Comparison of ENCODE assay signal across 12 mouse cellular contexts in the genomic region with DNA sequence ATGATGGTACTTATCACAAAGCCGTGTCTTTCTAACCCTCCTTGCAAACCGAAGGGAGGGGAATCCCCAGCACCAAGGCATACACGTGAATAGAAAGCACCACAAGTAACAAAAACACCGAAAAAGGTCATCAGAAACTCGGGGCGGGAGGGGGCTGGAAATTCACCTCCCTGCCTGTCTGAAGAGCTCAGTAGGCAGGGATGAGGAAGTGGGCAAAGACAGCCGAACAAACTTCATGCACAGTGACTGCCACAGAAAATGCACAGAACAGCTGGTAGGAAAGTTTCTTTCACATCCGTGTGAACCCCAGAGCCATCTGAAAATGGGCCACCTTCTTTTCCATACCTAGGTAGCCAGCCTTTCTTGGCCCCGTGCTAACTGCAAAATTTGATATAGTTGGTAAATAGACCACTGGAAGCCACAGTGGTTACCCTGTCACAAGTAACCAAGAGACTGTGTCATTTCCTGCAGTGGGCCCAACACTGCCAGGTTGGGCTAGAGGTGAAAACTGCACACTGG.
DNase-seq lines count a peak whose midpoint lies in the region; ATAC-seq lines count a peak whose summit lies in the region.
"Had no signal": no experiment of that assay in that cellular context is flagged by ENCODE, and none has a peak within 500 bp of the region (broad histone marks: within the 10 kb centered on the region; RNA-seq: fewer than 3 reads in every experiment).

No protein-coding gene starts in this region.

- H3K27me3 ChIP-seq in midbrain, embryonic 10.5 days (ENCODE audit: low read depth, poor library complexity, severe bottlenecking): no peaks in the 10 kb centered on the region
- H3K27me3 ChIP-seq in midbrain, embryonic 13.5 days: no peaks in the 10 kb centered on the region
- H3K27me3 ChIP-seq: embryonic facial prominence, embryonic 13.5 days; heart, embryonic 15.5 days; limb, embryonic 15.5 days had no signal

- H3K9ac ChIP-seq in midbrain, embryonic 13.5 days (replicated peaks): no peak overlapping the region
- H3K9ac ChIP-seq: embryonic facial prominence, embryonic 13.5 days; heart, embryonic 15.5 days; limb, embryonic 15.5 days had no signal

- no peaks in the 10 kb centered on the region for H3K9me3 ChIP-seq in midbrain, embryonic 10.5 days (replicated peaks)
- H3K9me3 ChIP-seq in midbrain, embryonic 13.5 days: no peaks in the 10 kb centered on the region
- H3K9me3 ChIP-seq: embryonic facial prominence, embryonic 13.5 days; heart, embryonic 15.5 days; limb, embryonic 15.5 days had no signal

- H3K4me2 ChIP-seq in midbrain, embryonic 13.5 days (replicated peaks): no peak overlapping the region
- H3K4me2 ChIP-seq: embryonic facial prominence, embryonic 13.5 days; heart, embryonic 15.5 days; limb, embryonic 15.5 days had no signal

- ATAC-seq in midbrain, embryonic 13.5 days: no peak
- ATAC-seq in hematopoietic stem cell, adult 5-6 weeks (replicated peaks in 1 of 2; ENCODE audit: insufficient read depth in 1 of 2, low FRiP score in 2 of 2, low TSS enrichment in 1 of 2, low read depth in 1 of 2, poor library complexity in 2 of 2, severe bottlenecking in 2 of 2): peak; percentile 87 to 88

- no peak overlapping the region for H3K4me3 ChIP-seq in midbrain, embryonic 10.5 days
- H3K4me3 ChIP-seq in midbrain, embryonic 13.5 days (replicated peaks): no peak overlapping the region
- H3K4me3 ChIP-seq: embryonic facial prominence, embryonic 13.5 days; heart, embryonic 15.5 days; limb, embryonic 15.5 days had no signal

- H3K27ac ChIP-seq in midbrain, embryonic 10.5 days (replicated peaks): peak overlapping the region; percentile 73
- no peak overlapping the region for H3K27ac ChIP-seq in midbrain, embryonic 13.5 days
- H3K27ac ChIP-seq: heart, embryonic 15.5 days; limb, embryonic 15.5 days had no signal

- no peaks in the 10 kb centered on the region for H3K36me3 ChIP-seq in midbrain, embryonic 10.5 days
- H3K36me3 ChIP-seq in midbrain, embryonic 13.5 days: no peaks in the 10 kb centered on the region
- H3K36me3 ChIP-seq: embryonic facial prominence, embryonic 13.5 days; heart, embryonic 15.5 days; limb, embryonic 15.5 days had no signal

- no peak for DNase-seq in midbrain, embryonic 10.5 days (ENCODE audit: low spot score)
- peak; percentile 75 to 86 for DNase-seq in spleen, adult 18-20 months
- DNase-seq in cerebellum, adult 9-11 months: no peak
- no peak for DNase-seq in frontal cortex, adult 2 months (ENCODE audit: extremely low spot score in 1 of 2, low spot score in 1 of 2)
- DNase-seq in embryo, embryonic 10 days (ENCODE audit: low spot score): no peak
- DNase-seq: kidney, postnatal 25 days; midbrain, embryonic 14.5 days had no signal

- H3K4me1 ChIP-seq in midbrain, embryonic 10.5 days: peaks cover 31% of the 10 kb centered on the region
- H3K4me1 ChIP-seq in midbrain, embryonic 13.5 days (replicated peaks): peaks cover 11% of the 10 kb centered on the region

- WGBS in midbrain, embryonic 10.5 days: 87% methylated on average over 9 of the region's 9 CpGs
- 92% methylated on average over 9 of the region's 9 CpGs for WGBS in midbrain, embryonic 13.5 days

Comparison
In these comparisons a context has a peak if more than half of its experiments do, and no peak if none do; other contexts are left out.
1. DNase-seq: peak in spleen, adult 18-20 months (2 of 2); none in midbrain, embryonic 10.5 days (single experiment), cerebellum, adult 9-11 months (single experiment), frontal cortex, adult 2 months (0 of 2) and embryo, embryonic 10 days (single experiment).